In the genomic region with DNA sequence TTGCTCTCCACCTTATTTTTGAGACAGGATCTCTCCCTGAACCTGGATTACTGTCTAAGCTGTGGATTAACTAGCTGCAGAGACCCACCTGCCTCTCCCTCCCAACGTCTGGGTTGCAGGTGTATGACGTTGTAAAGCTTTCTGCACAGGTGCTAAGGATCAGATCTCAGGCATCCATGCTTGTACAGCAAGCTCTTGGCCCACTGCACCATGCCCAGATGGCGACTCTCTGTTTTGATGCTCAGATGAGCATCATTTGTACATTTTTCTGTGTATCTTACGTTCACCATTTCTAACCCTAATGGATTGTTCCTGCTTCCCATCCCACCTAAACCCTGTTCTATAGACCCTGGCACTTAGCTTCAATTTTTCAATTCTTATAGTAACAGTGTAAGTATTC, we compare ENCODE assay signal across 14 mouse cellular contexts.
DNase-seq lines count a peak whose midpoint lies in the region.
"Had no signal": no experiment of that assay in that cellular context is flagged by ENCODE, and none has a peak within 500 bp of the region (broad histone marks: within the 10 kb centered on the region; RNA-seq: fewer than 3 reads in every experiment).

No protein-coding gene starts in this region.

- peak; percentile 60 to 64 for DNase-seq in cerebellum, postnatal 10 days
- no peak for DNase-seq in cerebellum, postnatal 25 days
- DNase-seq in cerebellum, postnatal 14 days = peak; percentile 44 to 46
- DNase-seq in cerebellum, adult 18-20 months = no peak
- DNase-seq: adrenal gland, adult 2 months; adrenal gland, adult 8-10 months; adrenal gland, postnatal 10 days; adrenal gland, postnatal 14 days; adrenal gland, postnatal 25 days; adrenal gland, postnatal 36 days; B cell, adult 2 months; cerebellum, adult 11 months; cerebellum, adult 11-12 months; cerebellum, adult 2 months had no signal

Comparison
In these comparisons a context has a peak if more than half of its experiments do, and no peak if none do; other contexts are left out.
1. DNase-seq: peak in cerebellum, postnatal 10 days (2 of 2) and cerebellum, postnatal 14 days (2 of 2); none in cerebellum, postnatal 25 days (0 of 2) and cerebellum, adult 18-20 months (0 of 2).